Mouse (Mus musculus) cerebellum, adult 9-11 months (tissue): Measurements from ENCODE around the gene Lyrm4.
"Not testable (repeated sequence)": the region's sequence is repeated elsewhere in the genome, so short reads cannot be mapped to it uniquely, and the experiment has no call there.

Experiments
- DNase-seq: peaks from one replicate; pipeline ENCODE4 v3.0.0; 2022

The Lyrm4 gene

GRCm38 (mm10) chr13:35991185-35991584 lies 126.1 kb downstream of the Lyrm4 start:
- not testable (repeated sequence) for DNase-seq

GRCm38 (mm10) chr13:35989329-35989728 lies 128.0 kb downstream of the Lyrm4 start:
- DNase-seq: no peak

GRCm38 (mm10) chr13:35982985-35983384 lies 134.3 kb downstream of the Lyrm4 start:
- DNase-seq: no peak

DNA sequence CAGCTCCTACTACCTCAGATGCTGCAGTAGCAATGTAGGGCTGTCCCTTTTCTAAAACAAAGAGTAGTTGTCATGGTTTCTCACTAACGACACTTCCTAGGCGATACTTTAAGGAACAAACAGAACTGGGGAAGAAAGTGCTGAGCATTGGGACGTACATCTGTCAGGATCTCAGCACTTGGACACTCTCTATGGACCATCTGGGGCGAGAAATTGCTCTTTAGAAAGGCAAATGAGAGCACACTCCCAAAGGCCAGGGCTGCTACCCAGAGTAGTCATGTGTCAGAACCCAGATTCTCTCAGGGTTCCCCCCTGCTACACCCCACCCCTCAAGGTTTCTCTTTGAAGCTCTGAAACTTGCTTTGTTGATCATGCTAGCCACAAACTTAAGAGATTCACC lies 136.9 kb downstream of the Lyrm4 start:
- no peak for DNase-seq

DNA sequence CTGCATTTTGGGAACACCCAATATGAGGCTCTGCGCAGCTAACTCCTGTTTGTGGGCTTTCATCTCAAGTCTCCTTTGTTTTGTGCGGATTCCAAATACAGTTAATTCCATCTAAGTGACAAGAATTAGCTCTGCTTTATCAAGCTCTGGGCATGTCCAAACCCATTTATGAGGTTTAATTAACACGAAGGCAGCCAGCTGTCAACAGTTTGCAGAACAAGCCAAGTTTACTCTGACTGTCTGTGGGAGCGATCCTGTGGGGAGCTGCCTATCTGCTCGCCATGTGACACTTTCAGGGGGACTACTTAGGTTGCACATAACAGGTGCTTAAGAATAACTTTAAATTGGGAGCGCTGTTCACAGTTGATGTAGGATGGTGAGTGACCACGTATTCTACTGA lies 140.4 kb downstream of the Lyrm4 start:
- DNase-seq: no peak

- DNase-seq: no peak
Measured at GRCm38 (mm10) chr13:35969829-35970228, 147.5 kb downstream of the Lyrm4 start.

DNA sequence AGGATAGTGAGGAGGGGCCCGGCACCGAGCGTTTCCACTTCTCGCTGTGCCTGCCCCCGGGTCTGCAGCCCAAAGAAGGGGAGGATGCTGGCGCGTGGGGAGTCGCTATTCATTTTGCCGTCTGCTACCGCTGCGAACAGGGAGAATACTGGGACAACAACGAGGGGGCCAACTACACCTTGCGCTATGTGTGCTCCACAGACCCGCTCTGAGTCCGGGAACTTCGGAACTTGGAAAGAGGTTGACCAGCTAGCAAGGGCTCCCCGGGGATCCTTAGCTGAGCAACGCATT lies 147.9 kb downstream of the Lyrm4 start:
- DNase-seq: no peak

- DNase-seq: no peak
Measured at GRCm38 (mm10) chr13:35968719-35969430, 148.5 kb downstream of the Lyrm4 start.

GRCm38 (mm10) chr13:35968131-35968718 lies 149.1 kb downstream of the Lyrm4 start:
- DNase-seq: no peak

DNA sequence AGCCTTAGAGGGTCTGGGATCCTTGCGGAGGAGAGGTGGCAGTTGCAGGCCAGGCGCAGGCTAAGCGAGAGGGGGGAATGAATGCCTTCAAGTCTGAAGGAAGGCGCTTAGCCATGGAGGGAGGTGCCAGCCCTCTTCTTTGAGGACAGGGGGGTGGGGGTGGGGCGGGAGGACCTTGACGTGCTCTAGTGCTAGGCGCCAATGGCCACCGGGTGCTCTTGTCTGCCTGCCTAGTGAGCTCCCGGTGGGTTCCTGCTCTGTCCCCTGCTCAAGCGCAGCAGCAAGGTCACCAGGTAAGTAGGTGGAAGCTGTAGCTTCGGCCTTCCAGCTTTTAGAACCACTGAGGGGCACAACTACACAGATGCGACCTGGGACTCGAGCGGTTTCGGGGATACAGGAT lies 149.6 kb downstream of the Lyrm4 start:
- DNase-seq: no peak

DNA sequence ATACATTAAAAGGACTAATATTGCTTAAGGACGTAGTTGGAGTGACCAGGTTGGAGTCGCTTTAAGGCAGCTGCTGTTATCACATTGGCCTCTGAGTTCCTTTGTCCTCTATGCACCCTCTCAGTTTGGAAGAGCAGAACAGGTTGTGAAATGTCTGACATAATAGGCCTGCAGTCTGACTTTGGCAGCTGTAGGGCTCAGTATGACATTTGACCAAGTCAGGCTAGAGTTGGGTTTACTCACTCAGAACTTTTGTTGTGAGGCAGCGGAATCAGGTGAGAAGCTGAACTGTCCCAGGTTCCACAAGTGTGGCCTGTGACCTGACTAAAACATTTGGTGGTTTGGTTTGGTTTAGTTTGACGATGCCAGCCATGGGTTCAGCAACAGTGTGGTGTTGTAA lies 153.7 kb downstream of the Lyrm4 start:
- no peak for DNase-seq

DNA sequence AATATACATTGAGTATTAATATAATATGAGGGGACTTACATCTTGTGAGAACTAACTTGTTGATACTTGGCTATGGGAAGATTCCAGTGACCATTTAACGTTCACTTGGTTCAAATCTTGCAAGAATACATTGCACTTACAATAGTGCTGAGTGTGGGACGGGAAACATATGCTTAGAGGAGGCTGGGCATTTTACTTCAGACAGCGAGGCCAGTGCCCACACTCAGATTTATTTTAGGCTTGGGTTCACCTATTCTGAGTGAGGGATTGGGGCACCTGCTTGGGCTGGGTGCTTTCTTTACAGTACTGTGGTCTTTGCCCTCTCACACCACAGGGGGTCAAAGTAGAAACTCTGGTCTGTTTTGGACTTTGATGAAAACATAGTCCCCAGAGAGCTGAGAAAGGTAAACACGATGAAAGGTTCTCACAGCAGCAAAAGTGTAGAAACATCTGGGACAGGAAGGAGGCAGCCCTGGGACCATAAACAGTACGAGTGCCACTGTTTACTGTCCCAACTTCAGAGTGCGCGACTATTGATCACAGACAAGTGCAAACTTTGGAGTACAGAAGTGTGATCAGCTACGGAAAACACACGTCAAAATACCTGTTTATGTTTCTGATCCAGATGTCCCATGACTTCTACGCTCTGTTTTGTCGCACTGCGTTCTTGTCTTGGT lies 157.8 kb downstream of the Lyrm4 start:
- no peak for DNase-seq

DNA sequence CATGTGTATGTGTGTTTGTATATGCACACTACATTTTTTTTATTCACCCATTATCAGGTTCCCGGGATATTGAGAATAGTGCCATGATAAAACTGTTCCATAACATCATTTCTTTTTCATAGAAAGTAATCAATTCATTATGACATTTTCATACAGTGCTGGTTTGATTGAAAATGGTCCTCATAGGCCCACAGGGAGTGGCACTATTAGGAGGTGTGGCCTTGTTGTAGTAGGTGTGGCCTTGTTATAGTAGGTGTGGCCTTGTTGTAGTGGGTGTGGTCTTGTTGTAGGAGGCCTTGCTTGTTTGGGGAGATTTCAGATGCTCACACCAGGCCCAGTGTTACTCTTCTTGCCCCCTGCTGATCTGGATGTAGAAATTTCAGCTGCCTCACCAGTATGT lies 158.8 kb downstream of the Lyrm4 start, which contains the start of gene Ppp1r3g:
Gene Ppp1r3g, plus strand, starts transcription at position 301 of the 400 bp plus-strand sequence.
- DNase-seq: no peak

GRCm38 (mm10) chr13:35949814-35950455 lies 167.4 kb downstream of the Lyrm4 start:
- DNase-seq: no peak

- peak; percentile 58 for DNase-seq
Measured at GRCm38 (mm10) chr13:35947354-35948000, 169.8 kb downstream of the Lyrm4 start.

GRCm38 (mm10) chr13:35946659-35947353 lies 170.5 kb downstream of the Lyrm4 start:
- DNase-seq: no peak

GRCm38 (mm10) chr13:35940934-35941333 lies 176.4 kb downstream of the Lyrm4 start:
- DNase-seq: no peak

- DNase-seq: no peak
Measured at GRCm38 (mm10) chr13:35939871-35940665, 177.3 kb downstream of the Lyrm4 start.

DNA sequence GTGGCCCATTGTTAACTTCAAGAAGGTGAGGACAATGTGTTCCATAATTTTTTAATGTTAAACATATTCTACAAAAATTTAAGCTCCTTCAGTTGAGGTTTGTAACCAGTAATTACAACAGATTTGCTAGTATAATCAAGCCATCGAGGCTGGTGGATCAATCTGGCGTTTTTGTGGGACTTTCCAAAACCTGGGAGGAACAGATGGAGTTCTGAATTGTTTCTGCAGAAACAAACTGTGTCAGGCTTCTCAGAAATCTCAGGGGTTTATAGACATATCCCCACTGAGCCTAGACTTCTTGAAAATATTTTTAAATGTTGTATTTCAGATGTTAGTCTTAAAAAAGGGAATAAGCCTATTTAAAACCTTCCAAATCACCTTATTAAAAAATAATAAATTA lies 179.3 kb downstream of the Lyrm4 start:
- no peak for DNase-seq
